Mouse (Mus musculus) cerebellum, postnatal 25 days (tissue): ENCODE measurements at regions not wholly inside any gene's neighbourhood (a gene's known extent, or its start where the extent isn't known, plus 50 kb on each side); places are given as distances from the start of the nearest gene placed in this dataset.
A peak's percentile ranks its signal among the peaks of the same experiment; 100 is the strongest.
"Not testable (repeated sequence)": the region's sequence is repeated elsewhere in the genome, so short reads cannot be mapped to it uniquely, and the experiment has no call there.

Experiments used
- DNase-seq, 2 experiments: peaks; one replicate each; pipeline ENCODE4 v3.0.0; 2021; ENCODE audit warnings: mixed read lengths in 2 of 2

- peak; percentile 41 to 66 for DNase-seq
Measured at GRCm38 (mm10) chr4:10670846-10671428, 203.4 kb upstream of the 2610301B20Rik start.

- DNase-seq, result no peak
Measured at GRCm38 (mm10) chr4:10691086-10691485, 183.2 kb upstream of the 2610301B20Rik start.

- DNase-seq, result no peak
Measured at GRCm38 (mm10) chr4:10692860-10693259, 181.4 kb upstream of the 2610301B20Rik start.

- no peak for DNase-seq
Measured at GRCm38 (mm10) chr4:10693446-10694105, 180.7 kb upstream of the 2610301B20Rik start.

- DNase-seq, result not testable (repeated sequence)
Measured at GRCm38 (mm10) chr4:10694106-10694748, 180.1 kb upstream of the 2610301B20Rik start.

- DNase-seq, result no peak
Measured at GRCm38 (mm10) chr4:10697225-10697836, 177.0 kb upstream of the 2610301B20Rik start.

GRCm38 (mm10) chr4:10698637-10699036 is 175.7 kb upstream of the 2610301B20Rik start:
- DNase-seq, result no peak

- DNase-seq, result no peak
Measured at GRCm38 (mm10) chr4:10701479-10701878, 172.8 kb upstream of the 2610301B20Rik start.

GRCm38 (mm10) chr4:10703212-10703611 is 171.1 kb upstream of the 2610301B20Rik start:
- no peak for DNase-seq

GRCm38 (mm10) chr4:10707016-10707657 is 167.2 kb upstream of the 2610301B20Rik start:
- DNase-seq, result no peak

- DNase-seq, result peak; percentile 14 to 39
Measured at GRCm38 (mm10) chr4:10707658-10708056, 166.6 kb upstream of the 2610301B20Rik start.

GRCm38 (mm10) chr4:10711939-10712533 is 162.3 kb upstream of the 2610301B20Rik start:
- no peak for DNase-seq

GRCm38 (mm10) chr4:10723341-10723740 is 151.0 kb upstream of the 2610301B20Rik start:
- DNase-seq, result no peak

- DNase-seq, result peak in 1 of 2 experiments; percentile 21
Measured at GRCm38 (mm10) chr4:10727894-10728293, 146.4 kb upstream of the 2610301B20Rik start.

GRCm38 (mm10) chr4:10745207-10745606 is 129.1 kb upstream of the 2610301B20Rik start:
- DNase-seq, result no peak

- DNase-seq, result peak in 1 of 2 experiments; percentile 27
Measured at GRCm38 (mm10) chr4:10748816-10749215, 125.5 kb upstream of the 2610301B20Rik start.

GRCm38 (mm10) chr4:10750377-10751062 is 123.8 kb upstream of the 2610301B20Rik start:
- not testable (repeated sequence) for DNase-seq

- no peak for DNase-seq
Measured at GRCm38 (mm10) chr4:10753176-10753575, 121.1 kb upstream of the 2610301B20Rik start.

GRCm38 (mm10) chr4:10759491-10759890 is 114.8 kb upstream of the 2610301B20Rik start:
- DNase-seq, result no peak

- peak; percentile 70 to 76 for DNase-seq
Measured at GRCm38 (mm10) chr4:10767676-10768075, 106.6 kb upstream of the 2610301B20Rik start.

- no peak for DNase-seq
Measured at GRCm38 (mm10) chr4:10770026-10770643, 104.2 kb upstream of the 2610301B20Rik start.
